Mouse (Mus musculus) G1E (cell line): ENCODE data around the gene Gmpr. TPM values are rescaled to one million over a fixed set of nuclear protein-coding genes. Genes with fewer than 3 reads are reported as not detected.

Experiments used
- ATAC-seq: 2 replicates; pipeline ENCODE4 v1.8.0; 2016; ENCODE audit warnings: mild to moderate bottlenecking; ENCODE audit not compliant: insufficient number of reproducible peaks, poor library complexity, low FRiP score, severe bottlenecking; ENCODE audit errors: extremely low read depth
- DNase-seq: peaks from one replicate; pipeline ENCODE4 v3.0.0; 2012; ENCODE audit warnings: low spot score
- H3K27me3 ChIP-seq: 2 replicates; pipeline ENCODE4 v1.6.1; 2012; ENCODE audit warnings: mild to moderate bottlenecking, low read length, inconsistent platforms; ENCODE audit not compliant: insufficient read depth
- H3K36me3 ChIP-seq: replicated peaks from 2 replicates; pipeline ENCODE3; 2012; ENCODE audit warnings: mild to moderate bottlenecking, inconsistent platforms
- H3K4me1 ChIP-seq: 2 replicates; pipeline ENCODE4 v1.6.1; 2012; ENCODE audit warnings: low read depth, low read length, inconsistent platforms, mixed read lengths; ENCODE audit not compliant: insufficient read depth
- H3K4me3 ChIP-seq: 2 replicates; pipeline ENCODE4 v1.5.1; 2012; ENCODE audit warnings: low read depth, mild to moderate bottlenecking, inconsistent platforms, low read length, moderate library complexity, mixed read lengths
- H3K9me3 ChIP-seq: replicated peaks from 2 replicates; pipeline ENCODE4 v1.6.1; 2012; ENCODE audit warnings: inconsistent platforms
- CTCF ChIP-seq: IDR thresholded peaks from 2 replicates; pipeline ENCODE4 v1.5.1; 2012; ENCODE audit warnings: low read depth, low read length, inconsistent platforms, mixed read lengths
- GATA1 ChIP-seq: IDR thresholded peaks from 2 replicates; pipeline ENCODE4 v1.6.1; 2012; ENCODE audit warnings: borderline replicate concordance, low read length, inconsistent platforms, mixed read lengths
- GATA2 ChIP-seq: IDR thresholded peaks from 2 replicates; pipeline ENCODE4 v1.6.1; 2012; ENCODE audit warnings: low read depth, low read length, inconsistent platforms, borderline replicate concordance
- POLR2AphosphoS5 ChIP-seq: IDR thresholded peaks from 2 replicates; pipeline ENCODE4 v1.6.1; 2012; ENCODE audit warnings: low read depth, low read length, inconsistent platforms; ENCODE audit not compliant: insufficient replicate concordance
- TAL1 ChIP-seq: conservative IDR thresholded peaks from 2 replicates; pipeline ENCODE4 v1.6.1; 2012; ENCODE audit warnings: low read depth, low read length, inconsistent platforms, mixed read lengths
- polyA plus RNA-seq: library from polyadenylated mRNA; stranded (reverse); fragments of >175 nt; gene quantifications from 2 replicates; pipeline ENCODE4 v1.2.3, GENCODE M21; 2012
- total RNA-seq, 2 experiments: library from RNA; stranded (forward) in 1 of 2; stranded (reverse) in 1 of 2; fragments of 200-1000 nt in 1 of 2; fragments of >200 nt in 1 of 2; fragmentation: Nextera tagmentation in 1 of 2; gene quantifications; 2 replicates each; pipeline ENCODE4 v1.2.3; 2014 to 2017

Gene Gmpr
- total and polyA plus RNA-seq, 3 experiments: 85.9 to 372 (median 309) TPM

- ATAC-seq (no peak), DNase-seq (no peak)
- H3K4me1 ChIP-seq: no peaks in the 10 kb centered on the region
- H3K36me3 ChIP-seq: no peaks in the 10 kb centered on the region
- no peak overlapping the region for H3K4me3 ChIP-seq
- H3K27me3 ChIP-seq: peaks cover 25% of the 10 kb centered on the region
- no peak for TF ChIP-seq GATA2
- no peak for TF ChIP-seq TAL1
- TF ChIP-seq CTCF: no peak
- no peak for TF ChIP-seq GATA1
- TF ChIP-seq POLR2AphosphoS5: no peak
- H3K9me3 ChIP-seq: no peaks in the 10 kb centered on the region
Observed at GRCm38 (mm10) chr13:45468751-45469150, 38.5 kb upstream of the Gmpr start.

- DNase-seq: no peak
- Histone ChIP-seq H3K4me1 (no peaks in the 10 kb centered on the region), H3K4me3 (no peak overlapping the region), H3K36me3 (no peaks in the 10 kb centered on the region), H3K27me3 (peaks cover 27% of the 10 kb centered on the region), H3K9me3 (no peaks in the 10 kb centered on the region)
- TF ChIP-seq TAL1 (no peak), CTCF (no peak), GATA1 (no peak), POLR2AphosphoS5 (no peak), GATA2 (no peak)
- ATAC-seq: no peak
Observed at GRCm38 (mm10) chr13:45469481-45470301, 37.6 kb upstream of the Gmpr start.

GRCm38 (mm10) chr13:45473311-45473710 lies 33.9 kb upstream of the Gmpr start:
- Histone ChIP-seq H3K27me3 (peaks cover 31% of the 10 kb centered on the region), H3K4me3 (no peak overlapping the region), H3K4me1 (peaks cover 7% of the 10 kb centered on the region; the same call in 1 of the 2 replicates), H3K9me3 (peaks cover 2% of the 10 kb centered on the region), H3K36me3 (no peaks in the 10 kb centered on the region)
- DNase-seq (no peak), ATAC-seq (no peak)
- TF ChIP-seq TAL1 (no peak), GATA2 (no peak), POLR2AphosphoS5 (no peak), GATA1 (no peak), CTCF (no peak)

DNA sequence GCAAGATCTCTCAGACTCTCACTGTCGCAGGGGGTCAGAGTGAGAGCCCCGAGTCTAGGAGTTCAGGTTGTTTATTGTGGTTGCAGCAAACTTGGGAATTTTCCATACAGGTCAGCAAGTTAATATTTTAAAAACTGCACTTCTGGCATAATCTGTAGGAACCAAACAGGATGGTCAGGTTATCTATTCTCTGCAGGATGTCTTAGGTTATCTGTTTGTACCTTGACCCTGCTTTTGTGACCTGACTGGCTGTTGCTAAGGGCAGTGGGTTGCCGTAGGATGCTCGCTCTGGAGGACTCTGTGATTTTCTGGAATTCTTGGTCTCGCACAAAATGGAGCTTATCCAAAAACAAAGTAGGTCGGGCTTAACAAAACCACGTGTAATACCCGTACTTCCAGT lies 31.9 kb upstream of the Gmpr start:
- Histone ChIP-seq H3K27me3 (peaks cover 20% of the 10 kb centered on the region), H3K36me3 (no peaks in the 10 kb centered on the region), H3K4me1 (peaks cover 7% of the 10 kb centered on the region; the same call in 1 of the 2 replicates), H3K9me3 (peaks cover 3% of the 10 kb centered on the region), H3K4me3 (no peak overlapping the region)
- TF ChIP-seq CTCF (no peak), GATA1 (no peak), GATA2 (no peak), TAL1 (no peak), POLR2AphosphoS5 (no peak)
- ATAC-seq (no peak), DNase-seq (no peak)

DNA sequence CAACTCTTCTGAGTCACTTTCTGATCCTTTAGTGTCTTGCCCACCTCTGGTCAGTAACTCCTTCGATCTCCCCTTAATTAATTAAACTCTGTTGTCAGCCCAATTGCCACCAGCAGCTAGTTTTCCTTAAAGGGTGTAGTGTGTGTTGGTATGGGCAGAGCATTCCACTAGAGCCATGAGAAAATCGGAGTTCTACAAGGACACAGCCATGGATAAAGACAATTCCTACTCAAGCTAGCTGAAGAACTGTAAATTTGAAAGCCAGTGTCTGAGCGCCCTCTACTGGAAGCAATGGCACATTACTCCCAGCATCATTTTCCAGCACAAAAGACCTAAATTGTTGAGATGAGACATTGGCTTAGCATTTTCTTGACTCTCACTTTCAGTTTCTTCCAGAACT lies 30.1 kb upstream of the Gmpr start:
- DNase-seq (peak; percentile 30), ATAC-seq (no peak)
- Histone ChIP-seq H3K4me3 (no peak overlapping the region), H3K9me3 (peaks cover 3% of the 10 kb centered on the region), H3K36me3 (no peaks in the 10 kb centered on the region), H3K4me1 (peaks cover 7% of the 10 kb centered on the region; the same call in 1 of the 2 replicates), H3K27me3 (peaks cover 20% of the 10 kb centered on the region)
- TF ChIP-seq TAL1: no peak
- no peak for TF ChIP-seq GATA2
- TF ChIP-seq POLR2AphosphoS5: no peak
- peak; percentile 95 for TF ChIP-seq CTCF
- TF ChIP-seq GATA1: no peak

DNA sequence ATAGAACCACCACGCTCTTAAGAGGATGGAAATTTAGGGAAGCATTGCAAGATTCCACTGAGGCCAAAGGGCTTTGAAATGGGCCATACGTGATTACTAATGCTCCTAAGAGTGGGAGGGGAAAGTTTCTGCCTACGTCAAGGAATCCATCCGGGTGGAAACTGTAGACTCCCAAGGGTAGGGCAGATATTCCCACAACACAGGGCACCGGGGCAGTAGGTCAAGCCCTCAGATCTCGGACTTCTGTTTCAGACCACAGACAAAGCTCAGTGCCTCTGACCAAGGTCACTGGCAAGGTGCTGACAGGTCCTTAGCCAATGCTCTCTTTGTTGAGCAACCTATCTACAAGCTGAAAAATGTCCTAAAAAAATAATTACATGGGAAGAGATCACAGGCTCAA lies 27.3 kb upstream of the Gmpr start:
- no peaks in the 10 kb centered on the region for H3K36me3 ChIP-seq
- no peak for TF ChIP-seq TAL1
- TF ChIP-seq GATA2: no peak
- TF ChIP-seq GATA1: no peak
- no peak for TF ChIP-seq POLR2AphosphoS5
- TF ChIP-seq CTCF: no peak
- no peak for DNase-seq

More for the DNA sequence above, 27.3 kb upstream of the Gmpr start:
- Histone ChIP-seq H3K27me3 (peaks cover 10% of the 10 kb centered on the region), H3K4me1 (peaks cover 7% of the 10 kb centered on the region; the same call in 1 of the 2 replicates), H3K9me3 (peaks cover 12% of the 10 kb centered on the region), H3K4me3 (no peak overlapping the region)
- ATAC-seq: no peak
